Mouse (Mus musculus): ENCODE results near the gene Lcn9. TPM values are rescaled to one million over a fixed set of nuclear protein-coding genes. Genes with fewer than 3 reads are reported as not detected.

Lcn9 gene
- polyA plus RNA-seq, 2 experiments, result not detected

DNA sequence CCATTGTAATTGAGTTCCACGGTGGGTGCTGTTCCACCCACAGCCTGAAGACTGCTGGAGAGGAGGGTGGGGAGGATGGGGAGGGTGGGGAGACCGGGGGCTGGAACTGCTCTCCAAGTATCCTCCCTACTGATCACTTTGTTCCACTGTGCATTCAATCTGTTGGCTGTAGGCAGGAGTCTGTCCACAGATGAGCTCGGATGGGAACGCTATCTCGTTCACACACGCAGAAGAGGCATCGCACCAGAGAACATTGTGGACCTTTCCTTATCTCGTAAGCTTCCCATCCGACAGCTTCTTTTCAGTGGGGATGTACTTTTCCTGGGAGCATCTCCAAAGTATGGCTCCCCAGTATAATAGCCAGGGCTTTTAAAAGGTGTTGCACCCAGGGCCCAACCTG is 43.9 kb upstream of the Lcn9 start:
- Histone ChIP-seq H3K4me3 (ENCODE audit: insufficient read depth in 1 of 2, low read depth in 2 of 2, low read length in 2 of 2) (no peak overlapping the region), H3K27ac (no peak overlapping the region), H3K9me3 (ENCODE audit: control insufficient read depth, low read length) (no peaks in the 10 kb centered on the region), H3K4me1 (replicated peaks; ENCODE audit: control insufficient read depth in 2 of 2, insufficient read depth in 2 of 2, low read length in 1 of 2) (no peaks in the 10 kb centered on the region), H3K27me3 (ENCODE audit: control insufficient read depth, insufficient read depth, low read length) (no peaks in the 10 kb centered on the region), H3K4me2 (ENCODE audit: low read depth) (no peak overlapping the region), H3K9ac (replicated peaks) (no peak overlapping the region), H3K36me3 (replicated peaks; ENCODE audit: control insufficient read depth, insufficient read depth, low read depth) (no peaks in the 10 kb centered on the region)
- TF ChIP-seq EP300 (IDR thresholded peaks at IDR 0.05; ENCODE audit: low read depth), result no peak
- TF ChIP-seq CTCF (IDR thresholded peaks at IDR 0.05; ENCODE audit: low read depth), result no peak
- DNase-seq (ENCODE audit: low read depth in 3 of 3, low spot score in 3 of 3), result no peak
- WGBS (ENCODE audit: insufficient replicate concordance), result 70% methylated on average over 9 of the region's 9 CpGs
- no peak for ATAC-seq (ENCODE audit: insufficient read depth)

- Histone ChIP-seq H3K4me3 (ENCODE audit: insufficient read depth in 1 of 2, low read depth in 2 of 2, low read length in 2 of 2) (no peak overlapping the region), H3K9ac (replicated peaks) (no peak overlapping the region), H3K36me3 (replicated peaks; ENCODE audit: control insufficient read depth, insufficient read depth, low read depth) (no peaks in the 10 kb centered on the region), H3K4me2 (ENCODE audit: low read depth) (no peak overlapping the region), H3K27me3 (ENCODE audit: control insufficient read depth, insufficient read depth, low read length) (no peaks in the 10 kb centered on the region), H3K27ac (no peak overlapping the region), H3K9me3 (ENCODE audit: control insufficient read depth, low read length) (no peaks in the 10 kb centered on the region), H3K4me1 (replicated peaks; ENCODE audit: control insufficient read depth in 2 of 2, insufficient read depth in 2 of 2, low read length in 1 of 2) (no peaks in the 10 kb centered on the region)
- ATAC-seq (ENCODE audit: insufficient read depth) (no peak), DNase-seq (ENCODE audit: low read depth in 3 of 3, low spot score in 3 of 3) (no peak)
- WGBS (ENCODE audit: insufficient replicate concordance), result 39% methylated on average over 4 of the region's 4 CpGs
- TF ChIP-seq EP300 (IDR thresholded peaks at IDR 0.05; ENCODE audit: low read depth) (no peak), CTCF (IDR thresholded peaks at IDR 0.05; ENCODE audit: low read depth) (no peak)
Measured at GRCm38 (mm10) chr2:25780921-25781320, 42.0 kb upstream of the Lcn9 start.

DNA sequence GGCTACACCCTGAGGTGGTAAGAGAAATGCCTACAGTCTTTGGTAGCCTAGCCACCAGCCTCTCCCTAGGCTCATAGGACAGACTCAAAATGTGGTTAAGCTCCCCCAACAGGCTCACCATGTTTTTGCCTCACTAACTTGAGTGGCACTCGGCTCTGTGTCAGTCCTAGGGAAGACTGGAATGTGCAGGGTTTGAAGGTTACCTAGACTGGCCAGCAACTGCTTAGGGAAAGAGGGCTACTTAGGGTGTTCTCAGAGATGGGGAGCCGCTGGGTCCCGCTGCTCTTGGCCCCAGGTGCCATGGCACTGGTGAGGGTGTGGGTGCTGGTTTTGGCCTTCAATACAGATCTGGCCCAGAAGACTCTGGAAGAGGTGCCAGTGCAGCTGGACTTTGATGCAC is 41.0 kb upstream of the Lcn9 start, which contains the start of gene Gm13539:
Gene Gm13539 (plus strand): TSS at position 301 of the 400 bp plus-strand sequence.
- DNase-seq (ENCODE audit: low read depth in 3 of 3, low spot score in 3 of 3), result no peak
- no peaks in the 10 kb centered on the region for H3K9me3 ChIP-seq (ENCODE audit: control insufficient read depth, low read length)
- no peak within 1 kb of the TSS for H3K4me2 ChIP-seq (ENCODE audit: low read depth)
- no peak for ATAC-seq (ENCODE audit: insufficient read depth)
- WGBS (ENCODE audit: insufficient replicate concordance), result 46% methylated on average over 3 of the region's 3 CpGs
- no peak within 1 kb of the TSS for H3K4me3 ChIP-seq (ENCODE audit: insufficient read depth in 1 of 2, low read depth in 2 of 2, low read length in 2 of 2)
- H3K9ac ChIP-seq (replicated peaks), result no peak within 1 kb of the TSS
- H3K4me1 ChIP-seq (replicated peaks; ENCODE audit: control insufficient read depth in 2 of 2, insufficient read depth in 2 of 2, low read length in 1 of 2), result peaks cover 3 to 5% of the 10 kb centered on the region in 2 experiments
- no peaks in the 10 kb centered on the region for H3K36me3 ChIP-seq (replicated peaks; ENCODE audit: control insufficient read depth, insufficient read depth, low read depth)
- no peaks in the 10 kb centered on the region for H3K27me3 ChIP-seq (ENCODE audit: control insufficient read depth, insufficient read depth, low read length)
- no peak within 1 kb of the TSS for H3K27ac ChIP-seq
- TF ChIP-seq EP300 (IDR thresholded peaks at IDR 0.05; ENCODE audit: low read depth), result no peak
- no peak for TF ChIP-seq CTCF (IDR thresholded peaks at IDR 0.05; ENCODE audit: low read depth)

DNA sequence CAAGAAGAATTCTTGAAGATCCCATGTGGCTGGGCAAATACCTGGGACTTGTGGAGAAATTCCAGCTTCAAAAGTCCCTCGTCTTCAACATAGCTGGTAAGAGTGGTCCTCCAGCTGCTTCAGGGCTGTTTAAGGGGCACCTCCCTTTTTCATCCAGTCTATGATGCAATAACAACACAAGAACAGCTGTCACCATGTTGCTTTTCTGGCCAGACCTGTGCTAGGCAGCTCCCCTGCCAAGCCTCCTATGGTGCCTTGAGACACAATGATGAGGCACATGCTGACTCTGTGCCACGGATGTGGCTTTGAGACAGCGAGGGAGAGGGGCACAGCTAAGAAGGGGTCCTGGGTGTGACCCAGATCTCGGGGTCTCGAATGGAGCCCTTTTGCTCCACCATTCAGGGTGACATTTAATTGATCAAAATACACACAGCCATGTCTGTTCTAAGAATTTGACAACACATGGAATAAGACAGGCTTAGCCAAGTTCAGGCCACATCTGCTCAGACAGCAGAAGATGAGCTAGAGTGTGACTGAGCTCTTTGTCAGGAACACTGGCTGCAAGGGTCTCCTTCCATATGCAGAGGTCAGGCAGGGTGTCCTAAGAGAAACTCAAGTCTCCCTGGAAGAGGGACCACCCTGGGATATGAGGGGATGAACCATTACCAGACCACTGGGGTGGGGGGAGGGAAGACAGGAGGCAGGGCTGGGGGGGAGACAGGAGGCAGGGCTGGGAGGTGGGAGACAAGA is 37.2 kb upstream of the Lcn9 start:
- Histone ChIP-seq H3K36me3 (replicated peaks; ENCODE audit: control insufficient read depth, insufficient read depth, low read depth) (no peaks in the 10 kb centered on the region), H3K9ac (replicated peaks) (no peak overlapping the region), H3K27me3 (ENCODE audit: control insufficient read depth, insufficient read depth, low read length) (no peaks in the 10 kb centered on the region), H3K4me3 (ENCODE audit: insufficient read depth in 1 of 2, low read depth in 2 of 2, low read length in 2 of 2) (no peak overlapping the region), H3K9me3 (ENCODE audit: control insufficient read depth, low read length) (no peaks in the 10 kb centered on the region), H3K4me2 (ENCODE audit: low read depth) (no peak overlapping the region), H3K4me1 (replicated peaks; ENCODE audit: control insufficient read depth in 2 of 2, insufficient read depth in 2 of 2, low read length in 1 of 2) (peaks cover 16 to 33% of the 10 kb centered on the region in 2 experiments), H3K27ac (no peak overlapping the region)
- 59% methylated on average over 5 of the region's 5 CpGs for WGBS (ENCODE audit: insufficient replicate concordance)
- DNase-seq (ENCODE audit: low read depth in 3 of 3, low spot score in 3 of 3) (no peak), ATAC-seq (ENCODE audit: insufficient read depth) (no peak)
- no peak for TF ChIP-seq EP300 (IDR thresholded peaks at IDR 0.05; ENCODE audit: low read depth)
- TF ChIP-seq CTCF (IDR thresholded peaks at IDR 0.05; ENCODE audit: low read depth), result no peak

DNA sequence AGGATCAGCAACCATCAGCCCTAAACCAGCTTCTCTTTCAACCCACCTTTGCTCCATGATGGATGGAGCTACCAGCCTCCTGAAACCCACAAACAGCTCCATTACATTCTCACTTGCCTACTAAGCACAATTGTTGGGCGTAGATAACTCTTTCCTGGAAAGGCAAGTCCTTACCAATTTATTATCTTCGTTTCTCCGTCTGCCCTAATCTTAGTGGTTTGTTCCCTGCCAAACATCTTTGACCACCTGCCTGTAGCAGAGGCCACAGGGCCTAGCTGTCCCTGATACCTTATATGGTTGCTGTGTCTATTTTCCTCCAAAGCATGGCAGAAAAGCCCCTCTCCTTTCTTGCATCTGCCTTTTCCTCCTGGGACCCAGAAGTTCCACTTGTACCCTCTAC is 33.9 kb upstream of the Lcn9 start:
- peaks cover 16 to 33% of the 10 kb centered on the region in 2 experiments for H3K4me1 ChIP-seq (replicated peaks; ENCODE audit: control insufficient read depth in 2 of 2, insufficient read depth in 2 of 2, low read length in 1 of 2)
- H3K9me3 ChIP-seq (ENCODE audit: control insufficient read depth, low read length), result no peaks in the 10 kb centered on the region
- ATAC-seq (ENCODE audit: insufficient read depth) (peak; percentile 91), DNase-seq (ENCODE audit: low read depth in 3 of 3, low spot score in 3 of 3) (peak; percentile 36 to 48 (median 42))
- H3K27ac ChIP-seq, result peak overlapping the region; percentile 47
- no peaks in the 10 kb centered on the region for H3K27me3 ChIP-seq (ENCODE audit: control insufficient read depth, insufficient read depth, low read length)
- H3K36me3 ChIP-seq (replicated peaks; ENCODE audit: control insufficient read depth, insufficient read depth, low read depth), result no peaks in the 10 kb centered on the region
- H3K9ac ChIP-seq (replicated peaks), result no peak overlapping the region; the same call in 1 of the 2 replicates
- no peak overlapping the region for H3K4me3 ChIP-seq (ENCODE audit: insufficient read depth in 1 of 2, low read depth in 2 of 2, low read length in 2 of 2)
- peak overlapping the region; percentile 7 for H3K4me2 ChIP-seq (ENCODE audit: low read depth)
- TF ChIP-seq EP300 (IDR thresholded peaks at IDR 0.05; ENCODE audit: low read depth), result peak; percentile 66
- no peak for TF ChIP-seq CTCF (IDR thresholded peaks at IDR 0.05; ENCODE audit: low read depth)
- WGBS (ENCODE audit: insufficient replicate concordance), result 20% methylated on average over 3 of the region's 3 CpGs
